Mouse (Mus musculus) c-Kit-positive CD71-positive TER-119-negative erythroid progenitor cells, embryonic 14.5 days (primary cell): Measurements from ENCODE around the gene Spata9.
"Not testable (repeated sequence)": the region's sequence is repeated elsewhere in the genome, so short reads cannot be mapped to it uniquely, and the experiment has no call there.

ENCODE experiments used
- DNase-seq: peaks from one replicate; pipeline ENCODE4 v3.0.0-alpha.2; 2013; ENCODE audit warnings: low read depth

The Spata9 gene

DNA sequence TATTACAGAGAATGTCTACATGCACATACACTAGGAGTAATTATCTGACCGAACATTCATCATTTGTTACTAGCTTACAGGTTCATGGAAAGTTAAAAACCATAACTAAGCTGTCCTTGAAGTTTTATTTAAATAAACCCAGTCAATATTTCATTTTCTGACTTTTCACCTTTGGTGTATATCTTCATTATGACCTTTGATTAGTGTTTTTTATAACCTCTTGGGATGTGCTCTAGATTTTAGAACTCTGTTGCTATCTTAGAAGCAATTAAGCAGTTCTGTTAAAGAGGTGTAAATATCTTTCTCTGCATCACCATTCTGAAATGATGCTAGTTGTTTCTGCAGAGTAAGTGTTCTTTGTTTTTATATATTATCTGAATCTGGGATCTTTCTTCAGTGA is at the start of gene Spata9:
TSS of gene Spata9 (plus strand) at position 301 of the 400 bp plus-strand sequence.
- no peak for DNase-seq

DNA sequence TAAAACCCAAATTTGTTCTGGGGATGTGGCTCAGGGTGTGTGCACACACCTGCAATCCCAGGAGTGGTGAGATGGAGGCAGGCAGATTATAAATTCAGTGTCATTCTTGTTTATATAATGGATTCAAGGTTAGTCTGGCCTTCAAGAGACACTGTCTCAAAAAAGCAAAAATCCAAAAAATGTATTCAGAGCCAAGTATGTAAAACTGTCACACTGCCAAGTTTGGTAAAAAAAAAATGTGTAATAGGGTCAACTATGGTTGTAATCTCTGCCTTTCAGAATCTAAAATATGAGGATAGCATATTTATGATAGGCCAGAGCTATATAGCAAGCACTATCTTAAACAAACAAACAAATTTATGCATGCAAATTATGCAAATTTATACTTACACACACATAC is 39.0 kb upstream of the Spata9 start:
- no peak for DNase-seq

DNA sequence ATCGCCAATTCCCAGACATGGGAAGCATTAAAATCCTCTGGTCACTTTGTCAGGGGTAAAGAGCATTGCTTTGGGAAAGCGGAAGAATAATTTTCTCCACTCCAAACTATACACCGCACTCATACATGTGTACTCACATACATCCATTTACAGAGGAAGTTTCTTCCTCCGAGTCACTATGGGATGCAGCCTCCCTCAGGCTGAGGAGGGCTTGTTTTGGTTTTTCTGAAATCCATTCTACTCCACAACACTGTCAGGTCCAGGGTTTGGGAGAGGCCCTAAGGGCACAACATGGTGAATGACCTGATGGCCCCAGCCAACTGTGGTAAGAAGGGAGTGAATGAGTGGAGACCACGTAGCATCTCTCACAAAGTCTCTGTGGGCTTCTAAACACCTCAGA is 37.9 kb upstream of the Spata9 start:
- not testable (repeated sequence) for DNase-seq

DNA sequence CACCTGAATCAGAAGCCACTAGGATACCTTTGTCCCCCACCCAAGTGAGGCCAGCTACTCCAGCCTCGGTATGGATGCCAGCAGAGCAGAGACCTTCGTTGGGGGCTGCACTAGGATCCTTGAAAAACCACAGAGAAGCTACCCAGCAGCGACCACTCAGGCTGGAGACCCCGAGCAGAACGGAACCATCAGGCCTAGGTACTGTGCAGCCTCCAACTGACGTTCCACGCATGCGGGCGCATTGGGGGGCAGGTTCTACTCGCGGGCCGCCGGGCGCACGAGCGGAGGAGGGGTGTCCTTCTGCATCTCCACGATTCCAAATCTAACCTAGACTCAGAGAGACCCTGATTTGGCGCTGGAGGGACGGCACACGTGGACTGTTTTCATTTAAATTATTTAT is 36.9 kb upstream of the Spata9 start:
- DNase-seq: no peak

DNA sequence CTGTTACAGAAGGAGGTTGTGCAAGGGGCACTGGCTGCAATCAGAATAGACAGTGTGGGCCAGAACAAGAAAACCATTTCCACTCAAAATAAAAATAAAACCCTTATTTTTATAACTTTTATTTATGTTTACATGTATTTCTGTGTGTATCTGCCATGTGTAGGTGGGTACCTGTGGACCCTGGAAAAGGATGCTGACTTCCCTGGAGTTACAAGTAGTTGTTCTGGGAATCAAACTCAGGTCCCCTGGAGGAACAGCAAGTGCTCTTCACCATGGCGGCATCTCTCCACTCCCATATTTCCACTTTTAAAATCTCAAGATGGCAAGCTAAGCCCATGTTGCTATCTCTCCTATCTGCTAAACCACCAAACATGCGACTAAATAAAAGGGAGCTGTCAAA is 36.3 kb upstream of the Spata9 start:
- DNase-seq: no peak

DNA sequence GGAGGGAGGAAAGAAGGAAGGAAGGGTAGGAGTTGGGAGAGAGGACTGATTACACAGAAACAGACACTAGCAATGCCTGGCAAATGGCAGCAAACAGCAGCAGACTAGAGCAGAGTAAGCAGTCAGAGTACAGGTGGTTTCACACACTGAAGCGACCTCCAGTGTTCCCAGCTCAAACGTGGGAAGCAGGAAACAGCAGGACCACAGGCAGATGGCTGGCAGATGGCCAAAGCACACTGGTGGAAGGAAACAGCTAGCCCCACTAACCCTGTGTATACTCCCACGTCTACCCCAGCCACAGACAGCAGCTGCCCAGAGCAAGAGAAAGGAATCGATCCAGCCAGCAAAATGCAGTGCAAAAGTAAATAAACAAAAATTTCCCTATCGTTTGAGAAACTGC is 35.9 kb upstream of the Spata9 start:
- DNase-seq: no peak

DNA sequence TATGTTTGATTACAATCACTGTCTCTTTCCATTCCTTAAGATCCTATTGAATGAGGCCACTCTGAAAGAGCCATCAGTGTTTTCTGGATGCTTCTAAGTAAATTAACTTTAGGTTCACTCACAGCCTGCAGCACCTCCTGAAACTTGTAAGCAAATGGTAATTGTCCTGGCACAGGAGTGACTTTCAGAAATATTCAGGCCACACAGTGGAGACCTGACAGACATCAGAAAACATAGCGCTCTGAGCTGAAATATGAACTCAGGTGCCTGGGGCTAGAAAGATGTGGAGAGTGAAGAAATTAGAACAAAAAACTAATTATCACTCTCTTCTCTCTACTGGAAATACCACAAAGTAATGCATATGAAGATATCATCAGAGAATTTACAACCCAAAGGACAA is 33.7 kb upstream of the Spata9 start:
- no peak for DNase-seq

DNA sequence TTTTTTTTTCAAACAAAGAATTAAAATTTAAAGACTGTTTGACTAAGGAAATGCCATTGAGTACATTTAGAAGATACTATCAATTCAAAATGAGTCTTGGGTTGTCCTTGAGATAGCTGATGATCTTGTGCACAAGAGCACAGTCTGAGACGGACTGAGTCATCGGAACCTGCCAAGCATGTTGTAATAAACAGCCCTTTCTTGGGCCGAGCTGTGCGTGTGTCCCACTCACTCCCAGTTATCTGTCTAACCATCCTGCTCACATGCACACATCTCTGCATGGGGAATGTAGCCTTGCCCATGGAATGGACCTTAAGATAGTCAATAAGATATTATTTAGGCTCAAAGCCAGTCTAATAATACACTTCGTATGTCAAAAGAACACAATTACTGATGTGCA is 28.1 kb upstream of the Spata9 start:
- DNase-seq: peak; percentile 14

DNA sequence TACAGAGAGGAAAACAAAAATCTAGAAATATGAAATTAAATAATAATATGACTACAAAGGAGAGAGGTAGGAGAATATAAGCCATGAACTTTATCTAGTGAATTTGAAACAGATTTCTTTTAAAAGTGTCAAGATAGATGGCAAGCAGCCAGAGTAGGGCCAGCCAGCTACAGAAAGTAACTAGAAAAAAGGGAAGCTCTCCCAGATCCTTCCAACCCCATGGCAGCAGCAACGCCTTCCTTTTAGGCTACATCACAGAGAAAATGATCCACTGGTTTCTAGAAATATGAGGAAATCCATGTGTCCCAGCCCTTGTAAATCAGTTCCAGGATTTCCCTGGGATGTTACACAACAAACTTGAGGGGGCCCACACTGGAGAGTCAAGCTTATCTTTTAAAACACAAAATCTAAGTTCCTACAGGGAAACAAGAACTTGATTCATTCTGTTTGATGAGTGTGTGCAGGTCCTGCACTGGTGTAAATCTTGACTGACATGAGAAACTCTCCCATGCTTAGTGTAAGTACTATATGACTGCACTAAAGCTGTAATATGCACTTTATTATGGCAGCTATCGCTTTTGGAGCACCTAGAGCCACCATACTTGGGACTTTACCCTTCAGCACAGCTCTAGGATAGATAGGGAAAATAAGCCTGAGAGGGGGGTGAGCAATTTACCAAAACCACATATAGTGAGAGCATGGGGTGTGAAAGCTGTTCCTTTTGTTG is 26.0 kb upstream of the Spata9 start:
- no peak for DNase-seq

DNA sequence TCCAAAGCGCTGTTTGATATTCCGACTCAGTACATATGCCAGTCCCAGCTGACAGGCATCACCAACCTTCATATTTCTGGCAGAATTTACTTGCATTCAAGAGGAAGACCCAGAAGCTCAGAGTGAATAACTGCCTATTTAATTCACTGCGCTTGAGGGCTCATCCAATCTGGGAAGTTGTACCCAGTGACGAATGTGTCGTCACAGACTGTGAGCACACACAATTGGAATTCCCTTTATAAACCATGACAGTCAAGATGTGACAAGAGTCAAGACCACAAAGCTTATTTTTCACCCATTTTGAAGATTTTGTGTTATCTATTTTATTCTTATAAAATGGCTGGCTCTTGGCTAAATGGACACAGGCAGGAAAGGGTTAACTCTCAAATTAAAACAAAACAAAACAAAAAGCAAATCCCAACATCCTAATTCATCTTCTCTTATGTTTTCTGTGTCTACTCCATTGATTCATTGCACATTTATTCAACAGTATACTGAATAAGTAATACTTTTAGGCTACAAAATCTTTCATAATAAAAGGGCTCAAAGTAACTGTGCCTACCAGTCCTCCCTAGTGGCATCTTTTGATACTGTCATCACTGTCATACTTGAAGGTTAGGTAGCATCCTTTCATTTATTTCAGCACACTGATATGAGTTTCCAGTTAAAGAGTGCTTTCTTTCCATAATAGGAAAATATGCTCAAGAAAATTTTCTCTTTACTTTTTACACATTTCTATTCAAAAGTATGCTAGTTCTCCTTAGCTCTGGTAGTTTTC is 25.2 kb upstream of the Spata9 start:
- DNase-seq: no peak

DNA sequence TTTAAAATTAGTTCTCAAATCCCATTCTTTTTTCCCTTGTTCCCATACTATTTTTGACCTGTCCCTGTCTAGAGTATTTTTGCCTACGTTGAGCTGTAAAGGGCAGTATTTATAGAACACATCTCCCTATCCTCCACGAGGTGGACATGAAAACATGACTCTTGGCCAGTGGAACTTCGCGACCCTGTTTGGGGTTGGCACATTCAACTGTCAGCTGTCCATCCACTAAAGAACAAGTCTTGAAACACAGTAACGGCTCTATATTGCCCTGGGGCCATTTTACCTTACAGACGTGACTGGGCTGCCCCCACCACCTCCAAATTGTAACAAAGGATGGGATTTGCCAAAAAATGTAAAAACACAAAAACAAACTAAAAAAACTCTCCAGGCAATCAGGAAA is 24.2 kb upstream of the Spata9 start:
- DNase-seq: peak; percentile 24

DNA sequence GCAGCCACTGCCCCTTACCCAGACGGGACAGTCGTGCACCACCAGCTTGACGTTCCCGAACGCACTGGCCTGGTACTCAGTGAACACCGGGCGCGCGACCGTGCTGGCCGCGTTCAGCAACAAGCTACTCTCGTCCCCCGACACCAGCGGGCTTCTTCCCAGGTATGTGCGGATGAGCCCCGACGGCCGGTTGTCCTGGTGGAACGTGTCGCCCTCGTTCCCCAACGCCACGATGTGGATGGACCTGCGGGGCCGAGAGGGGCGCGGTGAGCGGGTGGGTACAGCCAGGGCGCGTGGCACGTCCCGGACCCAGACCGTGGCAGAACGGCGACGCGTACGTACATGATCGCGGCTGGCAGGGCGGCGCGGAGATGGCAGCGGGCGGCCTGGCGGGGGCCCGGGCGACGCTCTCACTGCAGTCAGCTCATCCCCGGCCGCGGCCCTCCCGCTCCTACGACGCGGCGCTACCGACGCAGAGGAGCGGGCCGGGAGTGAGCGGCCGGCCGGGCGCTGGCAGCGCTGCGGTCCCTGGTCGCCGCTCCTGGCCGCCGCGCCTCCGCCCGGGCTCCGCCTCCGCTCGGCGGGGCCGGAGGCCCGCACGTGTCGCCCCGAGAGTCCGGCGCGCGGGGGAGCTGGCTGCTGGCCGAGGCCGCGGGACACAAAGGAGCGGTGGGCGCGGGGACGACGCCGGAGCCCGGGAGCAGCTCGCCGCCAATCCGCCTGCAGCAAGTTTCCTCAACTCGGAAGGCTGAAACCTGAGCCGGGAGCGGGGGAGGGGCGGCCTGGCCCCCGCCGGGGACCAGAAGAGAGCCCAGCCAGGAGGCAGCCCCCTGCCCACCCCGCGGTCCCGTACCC is 23.5 kb upstream of the Spata9 start, which contains the start of gene Rhobtb3:
TSS of gene Rhobtb3 (minus strand) at position 737 of the 855 bp plus-strand sequence.
- DNase-seq: peak; percentile 38

DNA sequence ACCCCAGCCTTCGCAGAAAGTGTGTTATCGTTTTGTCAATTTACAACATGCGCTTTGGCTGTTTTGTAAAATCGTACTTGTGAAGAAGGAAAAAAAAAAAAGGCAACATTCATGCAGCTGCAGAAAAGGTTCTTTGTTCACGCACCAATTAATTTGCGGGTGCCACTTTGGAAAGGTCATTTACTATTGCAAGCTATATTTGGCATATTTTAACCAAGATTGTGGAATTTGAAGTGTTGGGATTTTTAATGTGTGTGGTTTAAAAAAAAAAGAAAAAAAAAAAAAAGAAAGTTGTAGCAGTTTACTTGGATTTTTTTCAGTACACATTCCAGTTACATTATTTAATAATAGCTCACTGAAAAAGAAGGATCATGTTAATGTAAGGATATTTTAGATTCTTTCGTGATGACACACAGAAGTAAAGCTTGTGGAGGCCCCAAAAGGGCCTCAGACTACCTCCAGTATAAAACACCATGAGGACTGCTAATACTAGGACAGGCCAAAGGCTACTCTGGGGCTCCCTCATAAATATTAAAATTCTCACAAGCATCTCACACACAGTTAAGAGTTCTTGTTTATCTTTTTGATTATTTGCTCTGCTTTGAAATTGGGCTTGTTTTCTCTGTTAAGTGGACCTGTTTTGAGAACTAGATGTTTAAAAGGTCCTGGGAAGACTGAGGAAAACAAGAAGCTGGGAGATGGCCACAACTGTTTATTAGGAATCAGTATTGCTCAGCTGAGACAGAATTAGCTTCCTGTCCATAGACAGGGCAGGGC is 22.7 kb upstream of the Spata9 start:
- peak; percentile 14 for DNase-seq

DNA sequence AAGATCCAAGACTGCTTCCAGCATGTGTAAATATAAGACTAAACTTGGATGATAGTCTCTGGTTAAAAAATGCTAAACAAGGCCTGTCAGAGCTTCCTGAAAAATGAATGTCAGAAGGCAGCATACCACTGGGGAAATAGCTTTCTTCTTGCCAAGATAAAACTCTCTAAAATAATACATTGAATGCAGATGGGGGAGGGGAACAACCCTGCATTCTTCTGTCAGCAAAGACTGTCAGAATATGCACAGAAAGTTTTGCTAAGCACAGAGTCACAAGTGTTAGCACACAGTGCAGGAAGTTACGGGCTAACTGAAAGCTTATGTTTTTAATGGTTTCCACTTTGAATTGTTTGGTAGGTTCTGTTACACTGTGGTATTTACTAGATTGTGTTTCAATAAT is 16.7 kb upstream of the Spata9 start:
- no peak for DNase-seq

DNA sequence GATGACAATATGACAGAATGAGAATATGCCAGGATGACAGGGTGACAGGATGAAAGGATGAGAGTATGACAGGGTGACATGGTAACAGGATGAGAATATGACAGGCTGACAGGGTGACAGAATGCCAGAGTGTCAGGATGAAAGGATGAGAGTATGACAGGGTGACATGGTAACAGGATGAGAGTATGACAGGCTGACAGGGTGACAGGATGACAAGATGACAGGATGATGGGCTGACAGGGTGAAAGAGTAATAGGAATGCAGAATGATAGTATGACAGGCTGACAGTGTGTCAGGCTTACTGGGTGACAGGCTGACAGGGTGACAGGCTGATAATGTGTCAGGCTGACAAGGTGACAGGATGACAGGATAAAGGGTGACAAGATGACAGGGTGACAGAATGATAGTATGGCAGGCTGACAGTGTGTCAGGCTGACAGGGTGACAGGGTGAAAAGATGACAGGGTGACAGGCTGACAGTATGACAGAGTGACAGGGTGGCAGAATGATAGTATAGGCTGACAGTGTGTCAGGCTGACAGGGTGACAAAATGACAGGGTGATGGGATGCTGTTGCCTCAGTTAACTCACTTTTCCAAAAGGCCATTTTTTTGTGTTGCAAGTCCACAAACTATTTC is 11.5 kb upstream of the Spata9 start:
- DNase-seq: no peak

DNA sequence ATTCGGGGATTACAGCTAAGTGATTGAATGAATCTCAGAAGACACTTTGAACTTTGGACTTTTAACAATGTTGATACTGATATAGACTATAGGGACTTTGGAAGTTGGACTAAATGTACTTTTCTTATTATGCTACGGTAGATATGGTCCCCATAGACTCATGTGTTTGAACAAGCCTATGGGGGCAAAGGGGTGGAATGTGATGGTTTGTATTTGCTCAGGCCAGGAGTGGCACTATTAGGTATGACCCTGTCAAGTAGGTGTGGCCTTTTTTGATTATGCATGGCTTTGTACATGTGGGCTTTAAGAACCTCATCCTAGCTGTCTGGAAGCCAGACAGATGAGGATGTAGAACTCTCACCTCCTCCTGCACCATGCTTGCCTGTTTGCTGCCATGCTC is 7.5 kb downstream of the Spata9 start:
- no peak for DNase-seq

DNA sequence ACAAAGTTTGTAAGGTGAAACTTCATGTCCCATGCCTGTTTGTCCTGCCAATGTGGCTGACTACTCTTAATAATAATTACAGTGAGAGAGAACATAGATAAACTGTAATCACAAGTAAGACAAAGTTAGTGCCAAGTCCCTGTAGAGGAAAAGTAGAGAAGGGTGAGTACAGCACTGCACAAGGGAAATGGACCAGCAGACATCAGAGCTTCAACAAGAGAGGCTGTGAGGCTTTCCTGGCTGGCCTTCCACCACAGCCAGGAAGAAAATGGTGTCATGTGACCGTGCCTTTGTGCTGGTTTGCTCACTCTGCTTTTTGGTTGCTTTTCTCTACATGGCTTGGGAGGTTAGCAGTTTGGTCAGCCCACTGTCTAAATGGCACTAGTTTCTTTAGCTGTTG is 8.7 kb downstream of the Spata9 start:
- no peak for DNase-seq

DNA sequence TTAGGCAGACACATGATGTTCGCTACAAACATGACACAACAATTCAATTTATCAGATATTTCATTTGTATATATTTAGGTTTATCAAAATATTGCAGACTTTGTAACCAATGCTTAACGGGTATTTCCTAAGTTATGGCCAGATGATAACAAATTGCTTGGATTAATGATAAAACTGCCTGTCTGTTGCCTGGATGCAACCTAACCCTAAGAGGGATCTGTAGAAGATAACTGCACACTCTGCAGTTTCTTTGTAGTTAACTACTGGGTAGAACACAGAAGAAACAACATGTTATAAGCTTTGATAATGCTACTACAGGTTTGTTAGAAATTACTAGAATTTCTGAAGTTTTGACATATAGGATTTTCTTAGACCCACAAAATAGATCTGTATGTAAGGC is 9.3 kb downstream of the Spata9 start:
- peak; percentile 11 for DNase-seq

DNA sequence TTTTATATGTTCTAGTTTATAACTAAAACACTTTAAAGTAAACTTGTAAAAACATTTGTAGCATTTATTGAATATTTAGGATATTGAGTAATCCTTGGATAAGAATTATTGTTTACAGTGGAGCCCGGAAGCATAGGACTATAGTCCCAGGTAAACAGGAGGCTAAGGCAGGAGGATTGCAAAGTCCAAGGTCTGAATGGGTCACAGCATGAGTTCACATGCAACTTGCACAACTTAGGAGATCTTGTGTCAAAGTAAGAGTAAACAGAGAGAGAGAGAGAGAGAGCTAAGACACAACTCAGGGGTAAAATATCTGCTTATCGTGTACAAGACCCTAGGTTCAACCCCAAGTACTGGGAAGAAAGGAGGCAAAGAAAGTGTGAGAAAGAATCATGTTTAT is 9.7 kb downstream of the Spata9 start:
- DNase-seq: no peak

DNA sequence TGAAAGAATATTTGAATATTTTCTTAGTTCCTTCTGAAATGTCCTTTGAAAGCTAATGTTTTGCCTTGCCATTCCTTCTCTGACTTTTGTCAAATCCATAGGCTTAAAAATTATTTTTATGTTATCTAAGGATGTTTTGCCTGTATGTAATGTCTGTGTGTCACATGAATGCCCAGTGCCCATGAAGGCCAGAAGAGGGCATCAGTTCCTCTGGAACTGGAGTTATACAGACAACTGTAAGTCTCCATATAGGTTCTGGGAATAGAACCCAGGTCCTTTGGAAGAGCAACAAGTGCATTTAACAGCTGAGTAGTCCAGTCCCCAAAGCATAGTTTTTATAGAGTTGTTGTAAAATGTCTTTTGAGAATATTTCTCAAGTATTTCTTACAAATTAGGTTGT is 15.0 kb downstream of the Spata9 start:
- DNase-seq: no peak

DNA sequence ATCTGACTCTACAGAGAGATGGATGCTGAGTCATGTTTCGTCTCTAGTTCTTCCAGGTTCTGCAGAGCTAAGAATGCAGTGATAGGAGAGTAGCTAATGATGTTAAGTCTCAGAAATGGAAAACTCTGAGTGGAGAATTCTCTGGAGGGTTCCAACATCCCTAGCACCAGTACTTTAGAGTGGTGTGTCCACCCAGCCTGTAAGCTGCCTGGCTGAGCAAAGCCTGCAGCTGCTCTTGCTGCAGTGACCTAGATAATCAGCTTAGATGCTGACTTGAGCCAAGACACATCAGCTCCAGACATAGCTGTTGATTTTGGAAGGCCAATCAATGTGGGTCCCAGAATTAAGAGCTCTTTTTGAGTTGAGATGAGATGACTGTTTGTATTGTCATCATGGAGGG is 21.1 kb downstream of the Spata9 start:
- DNase-seq: no peak
